Mouse (Mus musculus) heart, embryonic 12.5 days (tissue): ENCODE results near the gene Rita1. TPM values are rescaled to one million over a fixed set of nuclear protein-coding genes. Genes with fewer than 3 reads are reported as not detected.

Source experiments
- ATAC-seq: fragments of 200-750 bp; cut with Nextera tagmentation; 2 replicates; pipeline ENCODE4 v1.8.0; 2017; ENCODE audit warnings: moderate TSS enrichment, moderate library complexity; ENCODE audit not compliant: insufficient number of reproducible peaks, low FRiP score
- H3K27ac ChIP-seq: fragments of 300-500 bp; sonication (generic); 2 replicates; pipeline ENCODE4 v1.5.1; 2016; ENCODE audit warnings: mild to moderate bottlenecking, moderate library complexity; ENCODE audit not compliant: poor library complexity, severe bottlenecking
- H3K27me3 ChIP-seq: fragments of 300-500 bp; sonication (generic); replicated peaks from 2 replicates; pipeline ENCODE4 v1.6.1; 2016; ENCODE audit warnings: mild to moderate bottlenecking, moderate library complexity
- H3K36me3 ChIP-seq: fragments of 300-500 bp; sonication (generic); 2 replicates; pipeline ENCODE4 v1.6.1; 2016; ENCODE audit warnings: mild to moderate bottlenecking, moderate library complexity
- H3K4me1 ChIP-seq: fragments of 300-500 bp; sonication (generic); replicated peaks from 2 replicates; pipeline ENCODE4 v1.6.1; 2016; ENCODE audit warnings: mild to moderate bottlenecking
- H3K4me2 ChIP-seq: fragments of 300-500 bp; sonication (generic); 2 replicates; pipeline ENCODE4 v1.6.1; 2016; ENCODE audit warnings: mild to moderate bottlenecking, moderate library complexity
- H3K4me3 ChIP-seq: fragments of 300-500 bp; sonication (generic); 2 replicates; pipeline ENCODE4 v1.5.1; 2016; ENCODE audit warnings: mild to moderate bottlenecking
- H3K9ac ChIP-seq: fragments of 300-500 bp; sonication (generic); 2 replicates; pipeline ENCODE4 v1.6.1; 2016; ENCODE audit warnings: mild to moderate bottlenecking, moderate library complexity
- H3K9me3 ChIP-seq: fragments of 300-500 bp; sonication (generic); replicated peaks from 2 replicates; pipeline ENCODE4 v1.6.1; 2016; ENCODE audit warnings: mild to moderate bottlenecking, moderate library complexity
- WGBS: fragments of 180-500 bp; shearing (Covaris S2); methylation state at CpG from one replicate; pipeline ENCODE4 v1.1.7; 2016; 5-methylcytosine and 5-hydroxymethylcytosine counted together
- polyA plus RNA-seq: library from polyadenylated mRNA; unstranded; fragments of >200 nt; fragmentation: Nextera tagmentation; extraction: Ambion mirVana; gene quantifications from 2 replicates; pipeline ENCODE4 v1.2.1, GENCODE M21; 2016

Rita1 gene
- polyA plus RNA-seq = 9.1 and 10.8 TPM in 2 replicates

- peak within 1 kb of the TSS; percentile 82 for H3K9ac ChIP-seq
- peak; percentile 90 for ATAC-seq
- H3K9me3 ChIP-seq = peaks cover 5% of the 10 kb centered on the region; the same call in 1 of the 2 replicates
- H3K4me2 ChIP-seq = peak within 1 kb of the TSS; percentile 95
- peak within 1 kb of the TSS; percentile 69 for H3K4me3 ChIP-seq
- H3K36me3 ChIP-seq = peaks cover 35% of the 10 kb centered on the region
- H3K27ac ChIP-seq = peak within 1 kb of the TSS; percentile 69
- H3K4me1 ChIP-seq = peaks cover 18% of the 10 kb centered on the region
- no peaks in the 10 kb centered on the region for H3K27me3 ChIP-seq
- WGBS = 0% methylated on average over 22 of the region's 22 CpGs
These were observed at the start of gene Rita1, which contains the start of gene Ddx54 for GRCm38 (mm10) chr5:120612442-120612821. Gene Rita1 (minus strand): TSS chr5:120612589. Gene Ddx54 (plus strand): TSS chr5:120612739.

- no peak overlapping the region for H3K4me3 ChIP-seq
- no peak overlapping the region for H3K27ac ChIP-seq
- peaks cover 70% of the 10 kb centered on the region for H3K27me3 ChIP-seq
- WGBS = 49% methylated on average over 5 of the region's 5 CpGs
- H3K36me3 ChIP-seq = no peaks in the 10 kb centered on the region
- no peaks in the 10 kb centered on the region for H3K4me1 ChIP-seq
- no peak overlapping the region for H3K9ac ChIP-seq
- no peak for ATAC-seq
- no peaks in the 10 kb centered on the region for H3K9me3 ChIP-seq
- no peak overlapping the region for H3K4me2 ChIP-seq
These were observed 48.4 kb upstream of the Rita1 start for GRCm38 (mm10) chr5:120660816-120661215.

- peaks cover 69% of the 10 kb centered on the region for H3K27me3 ChIP-seq
- no peaks in the 10 kb centered on the region for H3K4me1 ChIP-seq
- H3K4me2 ChIP-seq = no peak overlapping the region
These were observed 43.9 kb upstream of the Rita1 start for GRCm38 (mm10) chr5:120656281-120656751.

GRCm38 (mm10) chr5:120653873-120654272, 41.5 kb upstream of the Rita1 start:
- Histone ChIP-seq H3K9me3 (no peaks in the 10 kb centered on the region), H3K4me3 (no peak overlapping the region), H3K36me3 (no peaks in the 10 kb centered on the region), H3K4me2 (no peak overlapping the region), H3K9ac (no peak overlapping the region), H3K4me1 (peaks cover 3% of the 10 kb centered on the region), H3K27ac (no peak overlapping the region), H3K27me3 (peaks cover 80% of the 10 kb centered on the region)
- 87% methylated on average over 2 of the region's 2 CpGs for WGBS
- ATAC-seq = no peak

More at GRCm38 (mm10) chr5:120656281-120656751, 43.9 kb upstream of the Rita1 start:
- no peak for ATAC-seq
- no peaks in the 10 kb centered on the region for H3K36me3 ChIP-seq
- 80% methylated on average over 12 of the region's 12 CpGs for WGBS
- H3K4me3 ChIP-seq = no peak overlapping the region
- H3K27ac ChIP-seq = no peak overlapping the region
- H3K9me3 ChIP-seq = no peaks in the 10 kb centered on the region
- no peak overlapping the region for H3K9ac ChIP-seq

- Histone ChIP-seq H3K4me2 (no peak overlapping the region), H3K9me3 (no peaks in the 10 kb centered on the region), H3K4me1 (peaks cover 11% of the 10 kb centered on the region), H3K4me3 (no peak overlapping the region), H3K27me3 (peaks cover 76% of the 10 kb centered on the region), H3K36me3 (no peaks in the 10 kb centered on the region), H3K9ac (no peak overlapping the region), H3K27ac (no peak overlapping the region)
- ATAC-seq = no peak
- WGBS = 82% methylated on average over 28 of the region's 28 CpGs
These were observed 40.7 kb upstream of the Rita1 start for GRCm38 (mm10) chr5:120652915-120653701.

GRCm38 (mm10) chr5:120651230-120651629, 38.8 kb upstream of the Rita1 start:
- Histone ChIP-seq H3K36me3 (no peaks in the 10 kb centered on the region), H3K27me3 (peaks cover 78% of the 10 kb centered on the region), H3K4me3 (no peak overlapping the region), H3K4me1 (peaks cover 11% of the 10 kb centered on the region), H3K9ac (no peak overlapping the region), H3K27ac (no peak overlapping the region), H3K4me2 (no peak overlapping the region), H3K9me3 (no peaks in the 10 kb centered on the region)
- ATAC-seq = no peak
- WGBS = 33% methylated on average over 5 of the region's 5 CpGs

GRCm38 (mm10) chr5:120649938-120650337, 37.5 kb upstream of the Rita1 start:
- Histone ChIP-seq H3K4me3 (no peak overlapping the region), H3K4me2 (no peak overlapping the region), H3K4me1 (peaks cover 11% of the 10 kb centered on the region), H3K27ac (no peak overlapping the region), H3K27me3 (peaks cover 77% of the 10 kb centered on the region), H3K36me3 (no peaks in the 10 kb centered on the region), H3K9me3 (no peaks in the 10 kb centered on the region), H3K9ac (no peak overlapping the region)
- no peak for ATAC-seq
- WGBS = 20% methylated on average over 13 of the region's 13 CpGs

GRCm38 (mm10) chr5:120649374-120649933, 37.1 kb upstream of the Rita1 start:
- Histone ChIP-seq H3K9me3 (no peaks in the 10 kb centered on the region), H3K4me3 (peak overlapping the region; percentile 39), H3K9ac (peak overlapping the region; percentile 50; the same call in 1 of the 2 replicates), H3K4me2 (peak overlapping the region; percentile 75), H3K27ac (no peak overlapping the region), H3K27me3 (peaks cover 72% of the 10 kb centered on the region), H3K36me3 (no peaks in the 10 kb centered on the region), H3K4me1 (peaks cover 11% of the 10 kb centered on the region)
- 7% methylated on average over 21 of the region's 21 CpGs for WGBS
- no peak; the same call in none of the 2 replicates for ATAC-seq

- WGBS = under 1% methylated on average over 53 of the region's 53 CpGs
- H3K4me2 ChIP-seq = peak within 1 kb of the TSS; percentile 75
- H3K9ac ChIP-seq = peak within 1 kb of the TSS; percentile 50
- peak; percentile 52 for ATAC-seq
- no peaks in the 10 kb centered on the region for H3K9me3 ChIP-seq
- H3K36me3 ChIP-seq = no peaks in the 10 kb centered on the region
- peaks cover 13% of the 10 kb centered on the region for H3K4me1 ChIP-seq
- peaks cover 65% of the 10 kb centered on the region for H3K27me3 ChIP-seq
- H3K4me3 ChIP-seq = peak within 1 kb of the TSS; percentile 39
- no peak within 1 kb of the TSS for H3K27ac ChIP-seq
These were observed 36.4 kb upstream of the Rita1 start, which contains the start of gene Rasal1 for GRCm38 (mm10) chr5:120648569-120649373. Gene Rasal1 (plus strand): TSS chr5:120648812.

GRCm38 (mm10) chr5:120647814-120648491, 35.6 kb upstream of the Rita1 start:
- Histone ChIP-seq H3K9ac (no peak overlapping the region), H3K9me3 (no peaks in the 10 kb centered on the region), H3K36me3 (no peaks in the 10 kb centered on the region), H3K4me2 (peak overlapping the region; percentile 75), H3K27me3 (peaks cover 57% of the 10 kb centered on the region), H3K4me1 (peaks cover 18% of the 10 kb centered on the region), H3K4me3 (no peak overlapping the region), H3K27ac (no peak overlapping the region)
- 29% methylated on average over 12 of the region's 12 CpGs for WGBS
- no peak for ATAC-seq
